Mouse (Mus musculus) sigmoid colon, adult 10 weeks (tissue): ENCODE measurements around the gene Gm12790. TPM values are rescaled to one million over a fixed set of nuclear protein-coding genes. Genes with fewer than 3 reads are reported as not detected.

ENCODE experiments used
- polyA plus RNA-seq: library from polyadenylated mRNA; stranded (reverse); fragments of 350-450 nt; fragmentation: Illumina TruSeq; extraction: RNeasy Lipid Tissue Mini Kit (QIAGEN cat#74804); gene quantifications from one replicate; pipeline ENCODE4 v1.2.3, GENCODE M21; 2014; ENCODE audit warnings: low read depth, low replicate concordance

The Gm12790 gene
- not detected for polyA plus RNA-seq

GRCm38 (mm10) chr4:101980949-101981348 lies at the start of gene Gm12790:
Gene Gm12790 (minus strand): TSS chr4:101981049.

GRCm38 (mm10) chr4:101986326-101986725 lies 5.5 kb upstream of the Gm12790 start, which contains the start of gene Gm12789:
Gene Gm12789 (plus strand): TSS chr4:101986626.

GRCm38 (mm10) chr4:101940107-101940506 lies 40.7 kb downstream of the Gm12790 start, which contains the start of gene Gm12794:
Gene Gm12794 (plus strand): TSS chr4:101940407.

Other genes with a start within 250 kb of the Gm12790 start
- not detected for gene B020004J07Rik, start 137.0 kb downstream of the Gm12790 start, polyA plus RNA-seq
- not detected for gene C130073F10Rik, start 87.3 kb downstream of the Gm12790 start, polyA plus RNA-seq
- not detected for gene Gm12800, start 71.9 kb downstream of the Gm12790 start, polyA plus RNA-seq
- not detected for gene Gm12794, start 40.6 kb downstream of the Gm12790 start, polyA plus RNA-seq
- gene Gm12789, start 5.6 kb upstream of the Gm12790 start, polyA plus RNA-seq = not detected
- gene Pde4b, start 106.5 kb upstream of the Gm12790 start, polyA plus RNA-seq = 13.9 TPM